Mouse (Mus musculus): ENCODE results near the gene Pdp2. TPM values are rescaled to one million over a fixed set of nuclear protein-coding genes. Genes with fewer than 3 reads are reported as not detected.

Pdp2 gene
- polyA plus RNA-seq, 1 experiment from 2014 or later, result 17.2 TPM

- DNase-seq (ENCODE audit: low spot score, missing footprints) (no peak), ATAC-seq (ENCODE audit: low FRiP score) (no peak)
- Histone ChIP-seq H3K9ac (ENCODE audit: low read length) (no peak overlapping the region), H3K4me3 (ENCODE audit: low read depth, low read length) (no peak overlapping the region), H3K4me2 (no peak overlapping the region), H3K27ac (ENCODE audit: low read depth, low read length) (no peak overlapping the region), H3K36me3 (ENCODE audit: control insufficient read depth, insufficient read depth, low read length) (no peaks in the 10 kb centered on the region), H3K9me3 (ENCODE audit: control insufficient read depth, low read length) (no peaks in the 10 kb centered on the region), H3K27me3 (ENCODE audit: control insufficient read depth, insufficient read depth, low read length) (peaks cover 11% of the 10 kb centered on the region), H3K4me1 (ENCODE audit: control insufficient read depth, insufficient read depth, low read length) (peaks cover 7% of the 10 kb centered on the region; the same call in 1 of the 2 replicates)
- 96% methylated on average over 21 of the region's 21 CpGs for WGBS
Measured at GRCm38 (mm10) chr8:104628402-104628801, 37.2 kb downstream of the Pdp2 start.

- Histone ChIP-seq H3K27ac (ENCODE audit: low read depth, low read length) (no peak overlapping the region), H3K27me3 (ENCODE audit: control insufficient read depth, insufficient read depth, low read length) (peaks cover 11% of the 10 kb centered on the region), H3K9ac (ENCODE audit: low read length) (no peak overlapping the region), H3K36me3 (ENCODE audit: control insufficient read depth, insufficient read depth, low read length) (no peaks in the 10 kb centered on the region), H3K4me3 (ENCODE audit: low read depth, low read length) (no peak overlapping the region), H3K9me3 (ENCODE audit: control insufficient read depth, low read length) (no peaks in the 10 kb centered on the region), H3K4me1 (ENCODE audit: control insufficient read depth, insufficient read depth, low read length) (peaks cover 7% of the 10 kb centered on the region; the same call in 1 of the 2 replicates), H3K4me2 (no peak overlapping the region)
- 81% methylated on average over 22 of the region's 22 CpGs for WGBS
- ATAC-seq (ENCODE audit: low FRiP score) (no peak), DNase-seq (ENCODE audit: low spot score, missing footprints) (no peak)
Measured at GRCm38 (mm10) chr8:104629306-104630110, 38.3 kb downstream of the Pdp2 start.

DNA sequence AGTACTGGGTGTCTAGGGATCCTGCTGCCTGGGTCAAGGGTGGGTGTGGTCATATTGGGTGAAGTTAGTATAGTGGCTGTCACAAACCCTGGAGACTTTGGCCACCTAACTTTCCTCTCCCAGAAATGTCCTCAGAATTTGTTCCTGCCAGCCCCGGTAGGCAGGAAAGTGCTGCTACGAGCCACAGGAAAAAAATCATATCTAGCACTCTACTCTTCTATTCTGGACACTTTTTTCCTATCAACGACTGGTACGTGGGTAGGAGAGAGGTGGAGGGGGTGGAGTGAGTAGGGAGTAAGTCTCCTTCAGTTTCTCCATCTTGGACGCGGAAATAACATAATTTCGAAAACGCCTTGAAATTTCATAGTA is 38.8 kb downstream of the Pdp2 start:
- ATAC-seq (ENCODE audit: low FRiP score) (no peak), DNase-seq (ENCODE audit: low spot score, missing footprints) (no peak)
- Histone ChIP-seq H3K4me3 (ENCODE audit: low read depth, low read length) (no peak overlapping the region), H3K27ac (ENCODE audit: low read depth, low read length) (no peak overlapping the region), H3K9me3 (ENCODE audit: control insufficient read depth, low read length) (no peaks in the 10 kb centered on the region), H3K36me3 (ENCODE audit: control insufficient read depth, insufficient read depth, low read length) (no peaks in the 10 kb centered on the region), H3K4me2 (peak overlapping the region; percentile 59; the same call in 1 of the 2 replicates), H3K9ac (ENCODE audit: low read length) (no peak overlapping the region), H3K4me1 (ENCODE audit: control insufficient read depth, insufficient read depth, low read length) (peaks cover 7% of the 10 kb centered on the region; the same call in 1 of the 2 replicates), H3K27me3 (ENCODE audit: control insufficient read depth, insufficient read depth, low read length) (peaks cover 11% of the 10 kb centered on the region)
- WGBS, result 38% methylated on average over 8 of the region's 8 CpGs

GRCm38 (mm10) chr8:104630574-104630973 is 39.3 kb downstream of the Pdp2 start:
- no peaks in the 10 kb centered on the region for H3K36me3 ChIP-seq (ENCODE audit: control insufficient read depth, insufficient read depth, low read length)
- ATAC-seq (ENCODE audit: low FRiP score) (peak; percentile 62; the same call in 1 of the 2 replicates), DNase-seq (ENCODE audit: low spot score, missing footprints) (no peak)
- H3K4me3 ChIP-seq (ENCODE audit: low read depth, low read length), result peak overlapping the region; percentile 31
- H3K4me2 ChIP-seq, result peak overlapping the region; percentile 59
- 1% methylated on average over 36 of the region's 36 CpGs for WGBS
- H3K4me1 ChIP-seq (ENCODE audit: control insufficient read depth, insufficient read depth, low read length), result peaks cover 7% of the 10 kb centered on the region; the same call in 1 of the 2 replicates
- peak overlapping the region; percentile 40 for H3K9ac ChIP-seq (ENCODE audit: low read length)
- no peaks in the 10 kb centered on the region for H3K9me3 ChIP-seq (ENCODE audit: control insufficient read depth, low read length)
- H3K27me3 ChIP-seq (ENCODE audit: control insufficient read depth, insufficient read depth, low read length), result peaks cover 11% of the 10 kb centered on the region
- no peak overlapping the region for H3K27ac ChIP-seq (ENCODE audit: low read depth, low read length)

DNA sequence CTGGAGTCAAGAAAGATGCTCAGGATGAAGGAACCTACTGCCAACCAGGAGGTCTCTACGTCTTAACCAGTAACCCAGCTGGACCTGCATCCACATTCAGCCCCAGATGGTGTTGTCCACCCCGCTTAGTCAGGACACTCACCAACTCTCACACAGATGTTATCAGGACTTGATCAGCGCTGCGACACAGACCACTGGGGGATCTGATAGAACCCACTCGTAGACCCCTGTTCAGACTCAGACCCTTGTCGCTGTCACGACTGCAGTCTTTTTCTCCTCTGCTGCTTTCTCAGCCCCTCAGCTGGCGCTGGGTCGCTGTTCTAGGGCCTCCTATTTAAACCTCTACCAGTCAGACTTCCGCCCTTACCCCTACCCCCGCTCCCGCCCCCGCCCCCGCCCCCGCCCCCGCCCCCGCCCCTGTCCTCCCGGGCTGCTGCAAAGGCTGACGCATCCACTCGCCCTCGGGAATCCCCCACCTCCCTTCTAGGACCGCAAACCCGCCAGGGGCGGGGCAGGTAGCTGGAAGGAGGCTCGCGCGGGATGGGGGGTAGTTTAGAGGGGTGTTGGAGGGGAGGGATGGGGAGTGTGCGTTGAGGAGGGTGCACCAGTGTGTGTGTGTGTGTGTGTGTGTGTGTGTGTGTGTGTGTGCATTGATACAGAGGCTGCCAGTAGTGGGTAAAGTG is 39.9 kb downstream of the Pdp2 start, which contains the start of gene Rrad:
Gene Rrad (minus strand): TSS at position 347 of the 683 bp plus-strand sequence.
- H3K9ac ChIP-seq (ENCODE audit: low read length), result peak within 1 kb of the TSS; percentile 40
- ATAC-seq (ENCODE audit: low FRiP score) (peak; percentile 75), DNase-seq (ENCODE audit: low spot score, missing footprints) (peak; percentile 94)
- H3K4me2 ChIP-seq, result peak within 1 kb of the TSS; percentile 59
- under 1% methylated on average over 26 of the region's 28 CpGs for WGBS
- H3K4me1 ChIP-seq (ENCODE audit: control insufficient read depth, insufficient read depth, low read length), result peaks cover 7% of the 10 kb centered on the region; the same call in 1 of the 2 replicates
- no peak within 1 kb of the TSS for H3K27ac ChIP-seq (ENCODE audit: low read depth, low read length)
- H3K36me3 ChIP-seq (ENCODE audit: control insufficient read depth, insufficient read depth, low read length), result no peaks in the 10 kb centered on the region
- H3K9me3 ChIP-seq (ENCODE audit: control insufficient read depth, low read length), result no peaks in the 10 kb centered on the region
- peak within 1 kb of the TSS; percentile 31 for H3K4me3 ChIP-seq (ENCODE audit: low read depth, low read length)
- peaks cover 11% of the 10 kb centered on the region for H3K27me3 ChIP-seq (ENCODE audit: control insufficient read depth, insufficient read depth, low read length)

- no peak overlapping the region for H3K9ac ChIP-seq (ENCODE audit: low read length)
- H3K27me3 ChIP-seq (ENCODE audit: control insufficient read depth, insufficient read depth, low read length), result peaks cover 11% of the 10 kb centered on the region
- ATAC-seq (ENCODE audit: low FRiP score) (no peak), DNase-seq (ENCODE audit: low spot score, missing footprints) (no peak)
- no peak overlapping the region for H3K27ac ChIP-seq (ENCODE audit: low read depth, low read length)
- H3K4me3 ChIP-seq (ENCODE audit: low read depth, low read length), result no peak overlapping the region
- peaks cover 7% of the 10 kb centered on the region; the same call in 1 of the 2 replicates for H3K4me1 ChIP-seq (ENCODE audit: control insufficient read depth, insufficient read depth, low read length)
- H3K36me3 ChIP-seq (ENCODE audit: control insufficient read depth, insufficient read depth, low read length), result no peaks in the 10 kb centered on the region
- no peaks in the 10 kb centered on the region for H3K9me3 ChIP-seq (ENCODE audit: control insufficient read depth, low read length)
- no peak overlapping the region for H3K4me2 ChIP-seq
- WGBS, result 30% methylated on average over 5 of the region's 5 CpGs
Measured at GRCm38 (mm10) chr8:104631975-104632374, 40.7 kb downstream of the Pdp2 start.

DNA sequence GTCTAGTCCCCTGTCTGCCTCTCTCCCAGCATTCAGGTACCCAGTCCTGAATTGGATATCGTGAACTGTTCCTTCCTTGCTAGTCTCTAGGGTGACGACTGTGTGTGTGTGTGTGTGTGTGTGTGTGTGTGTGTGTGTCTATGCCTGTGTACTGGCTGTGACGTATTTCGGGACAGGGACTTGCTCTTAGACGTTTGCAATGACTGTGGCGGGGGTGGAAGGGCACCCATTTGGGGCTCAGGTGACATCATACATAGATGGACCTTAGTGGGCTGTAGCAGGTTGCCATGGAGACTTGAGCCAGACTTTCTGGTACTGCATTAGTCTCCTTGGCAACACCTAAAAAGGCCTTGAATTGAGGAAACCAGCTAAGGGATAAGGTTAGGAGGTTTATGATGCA is 41.2 kb downstream of the Pdp2 start:
- Histone ChIP-seq H3K27me3 (ENCODE audit: control insufficient read depth, insufficient read depth, low read length) (peaks cover 11% of the 10 kb centered on the region), H3K36me3 (ENCODE audit: control insufficient read depth, insufficient read depth, low read length) (no peaks in the 10 kb centered on the region), H3K4me2 (no peak overlapping the region), H3K9me3 (ENCODE audit: control insufficient read depth, low read length) (no peaks in the 10 kb centered on the region), H3K4me1 (ENCODE audit: control insufficient read depth, insufficient read depth, low read length) (peaks cover 7% of the 10 kb centered on the region; the same call in 1 of the 2 replicates), H3K4me3 (ENCODE audit: low read depth, low read length) (no peak overlapping the region), H3K27ac (ENCODE audit: low read depth, low read length) (no peak overlapping the region), H3K9ac (ENCODE audit: low read length) (no peak overlapping the region)
- 58% methylated on average over 6 of the region's 6 CpGs for WGBS
- DNase-seq (ENCODE audit: low spot score, missing footprints) (no peak), ATAC-seq (ENCODE audit: low FRiP score) (no peak)

GRCm38 (mm10) chr8:104633156-104633744 is 42.0 kb downstream of the Pdp2 start:
- Histone ChIP-seq H3K4me3 (ENCODE audit: low read depth, low read length) (no peak overlapping the region), H3K27ac (ENCODE audit: low read depth, low read length) (no peak overlapping the region), H3K36me3 (ENCODE audit: control insufficient read depth, insufficient read depth, low read length) (no peaks in the 10 kb centered on the region), H3K27me3 (ENCODE audit: control insufficient read depth, insufficient read depth, low read length) (peaks cover 11% of the 10 kb centered on the region), H3K9me3 (ENCODE audit: control insufficient read depth, low read length) (no peaks in the 10 kb centered on the region), H3K4me1 (ENCODE audit: control insufficient read depth, insufficient read depth, low read length) (peaks cover 7% of the 10 kb centered on the region; the same call in 1 of the 2 replicates), H3K9ac (ENCODE audit: low read length) (no peak overlapping the region), H3K4me2 (no peak overlapping the region)
- 68% methylated on average over 9 of the region's 9 CpGs for WGBS
- no peak for ATAC-seq (ENCODE audit: low FRiP score)
- no peak for DNase-seq (ENCODE audit: low spot score, missing footprints)

Data from midbrain, embryonic 11.5 days (tissue).